Mouse (Mus musculus): ENCODE measurements at regions not wholly inside any gene's neighbourhood (a gene's known extent, or its start where the extent isn't known, plus 50 kb on each side); places are given as distances from the start of the nearest gene placed in this dataset.

DNA sequence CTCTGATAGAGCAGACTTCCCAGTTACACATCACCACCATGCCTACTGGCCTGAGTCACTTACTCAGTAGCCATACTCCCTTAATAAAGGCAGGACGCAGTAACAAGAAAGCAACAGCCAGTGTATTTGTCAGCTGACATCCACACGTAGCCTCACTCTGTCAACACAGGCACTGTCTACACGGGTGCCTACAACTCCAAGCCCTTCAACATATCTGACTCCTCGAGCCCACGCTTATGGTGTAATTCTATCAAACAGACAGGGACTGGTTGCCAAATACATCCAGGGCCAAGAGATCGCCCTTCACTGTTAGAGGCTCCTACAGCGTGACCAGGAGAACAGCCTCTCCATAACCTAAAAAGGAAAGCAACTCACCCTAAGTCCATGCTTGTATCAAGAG lies 188.1 kb upstream of the Spred2 start:
- H3K36me3 ChIP-seq = no peaks in the 10 kb centered on the region
- H3K9me3 ChIP-seq = no peaks in the 10 kb centered on the region
- ATAC-seq (ENCODE audit: insufficient read depth, low FRiP score, low read depth) = no peak
- peaks cover 6% of the 10 kb centered on the region; the same call in 1 of the 2 replicates for H3K4me1 ChIP-seq
- no peak overlapping the region for H3K9ac ChIP-seq
- H3K27ac ChIP-seq = no peak overlapping the region
- 86% methylated on average over 7 of the region's 7 CpGs for WGBS
- no peaks in the 10 kb centered on the region for H3K27me3 ChIP-seq (replicated peaks)
- no peak overlapping the region for H3K4me3 ChIP-seq (replicated peaks)
- H3K4me2 ChIP-seq = no peak overlapping the region

GRCm38 (mm10) chr11:19736926-19737325 lies 187.2 kb upstream of the Spred2 start:
- Histone ChIP-seq H3K4me2 (no peak overlapping the region), H3K27ac (0 out of 2 replicates have a peak overlapping the region, but pooled peaks have one; percentile 8), H3K9me3 (no peaks in the 10 kb centered on the region), H3K27me3 (replicated peaks) (no peaks in the 10 kb centered on the region), H3K9ac (no peak overlapping the region), H3K4me3 (replicated peaks) (no peak overlapping the region), H3K36me3 (no peaks in the 10 kb centered on the region), H3K4me1 (peaks cover 6% of the 10 kb centered on the region; the same call in 1 of the 2 replicates)
- WGBS = 43% methylated on average over 7 of the region's 7 CpGs
- no peak for ATAC-seq (ENCODE audit: insufficient read depth, low FRiP score, low read depth)

DNA sequence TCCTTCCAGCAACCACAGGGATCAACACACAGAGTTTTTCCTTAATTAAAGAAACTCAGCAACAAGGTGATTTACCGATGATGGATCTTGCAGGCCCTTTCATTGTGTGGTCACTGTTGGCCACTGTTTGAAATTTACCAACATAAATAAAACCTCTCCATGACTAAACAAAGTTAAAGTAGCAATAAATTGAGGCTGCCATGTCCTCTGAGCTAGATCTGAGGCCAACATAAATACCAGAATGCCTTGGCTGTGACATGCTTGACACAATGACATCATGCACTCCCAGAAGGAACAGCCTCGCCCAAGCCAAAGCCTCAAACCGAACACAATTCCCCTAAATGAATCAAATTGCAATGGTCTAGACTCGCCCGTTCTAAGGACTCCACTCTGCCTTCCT lies 186.8 kb upstream of the Spred2 start:
- Histone ChIP-seq H3K4me3 (replicated peaks) (no peak overlapping the region), H3K27me3 (replicated peaks) (no peaks in the 10 kb centered on the region), H3K9ac (no peak overlapping the region), H3K4me2 (no peak overlapping the region), H3K4me1 (peaks cover 6% of the 10 kb centered on the region; the same call in 1 of the 2 replicates), H3K27ac (no peak overlapping the region), H3K9me3 (no peaks in the 10 kb centered on the region), H3K36me3 (no peaks in the 10 kb centered on the region)
- WGBS = 45% methylated on average over 5 of the region's 5 CpGs
- no peak for ATAC-seq (ENCODE audit: insufficient read depth, low FRiP score, low read depth)

DNA sequence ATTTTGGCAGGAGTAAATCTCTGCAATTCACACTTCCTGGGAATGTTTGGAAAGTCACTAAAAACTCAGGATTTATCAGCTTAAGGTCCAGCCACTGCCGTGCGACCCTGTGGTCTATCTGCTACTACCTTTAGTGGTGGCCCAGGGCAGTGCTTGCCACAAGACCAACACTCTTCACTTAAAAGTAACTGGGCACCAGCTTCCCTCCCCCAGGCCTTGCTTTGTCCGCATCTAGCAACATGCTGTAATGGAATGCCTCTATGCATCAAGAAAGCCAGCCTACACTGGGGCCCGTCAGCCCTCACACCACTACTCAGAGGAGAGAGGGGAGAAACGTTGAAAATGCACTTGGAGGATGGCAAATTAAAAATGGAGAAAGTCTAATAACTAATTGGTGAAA lies 186.4 kb upstream of the Spred2 start:
- no peak overlapping the region for H3K4me3 ChIP-seq (replicated peaks)
- no peak overlapping the region for H3K4me2 ChIP-seq
- no peak for ATAC-seq (ENCODE audit: insufficient read depth, low FRiP score, low read depth)
- WGBS = 58% methylated on average over 5 of the region's 5 CpGs
- H3K9ac ChIP-seq = no peak overlapping the region
- no peaks in the 10 kb centered on the region for H3K9me3 ChIP-seq
- peaks cover 6% of the 10 kb centered on the region; the same call in 1 of the 2 replicates for H3K4me1 ChIP-seq
- no peak overlapping the region for H3K27ac ChIP-seq
- H3K27me3 ChIP-seq (replicated peaks) = no peaks in the 10 kb centered on the region
- H3K36me3 ChIP-seq = no peaks in the 10 kb centered on the region

GRCm38 (mm10) chr11:19739527-19740151 lies 184.5 kb upstream of the Spred2 start:
- Histone ChIP-seq H3K9me3 (no peaks in the 10 kb centered on the region), H3K4me2 (no peak overlapping the region), H3K4me1 (peaks cover 6% of the 10 kb centered on the region; the same call in 1 of the 2 replicates), H3K36me3 (no peaks in the 10 kb centered on the region), H3K9ac (no peak overlapping the region), H3K4me3 (replicated peaks) (no peak overlapping the region), H3K27ac (no peak overlapping the region), H3K27me3 (replicated peaks) (no peaks in the 10 kb centered on the region)
- ATAC-seq (ENCODE audit: insufficient read depth, low FRiP score, low read depth) = no peak
- 40% methylated on average over 9 of the region's 9 CpGs for WGBS

DNA sequence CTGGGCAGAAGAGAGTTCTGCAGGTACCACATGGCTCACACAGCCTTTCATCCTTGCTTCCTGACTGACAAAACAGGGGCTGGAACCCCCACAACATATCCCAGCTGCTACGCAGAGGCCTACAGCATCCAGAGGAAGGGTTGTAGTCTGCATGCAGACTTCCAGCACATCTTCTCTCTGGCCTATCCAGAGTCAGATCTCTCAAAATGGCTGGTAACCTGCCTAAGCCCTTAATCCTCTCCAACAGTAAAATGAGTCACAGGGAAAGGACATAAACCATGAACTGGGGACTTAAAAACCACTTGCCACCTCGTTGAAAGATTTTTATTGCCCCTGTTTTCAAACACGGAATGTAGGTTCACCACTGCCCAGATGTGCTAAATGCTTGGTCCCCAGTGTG lies 183.6 kb upstream of the Spred2 start:
- no peak for ATAC-seq (ENCODE audit: insufficient read depth, low FRiP score, low read depth)
- no peaks in the 10 kb centered on the region for H3K27me3 ChIP-seq (replicated peaks)
- no peak overlapping the region for H3K27ac ChIP-seq
- H3K9ac ChIP-seq = no peak overlapping the region
- no peak overlapping the region for H3K4me3 ChIP-seq (replicated peaks)
- 77% methylated on average over 3 of the region's 3 CpGs for WGBS
- H3K36me3 ChIP-seq = no peaks in the 10 kb centered on the region
- H3K9me3 ChIP-seq = no peaks in the 10 kb centered on the region
- no peak overlapping the region for H3K4me2 ChIP-seq
- H3K4me1 ChIP-seq = peaks cover 6% of the 10 kb centered on the region; the same call in 1 of the 2 replicates

DNA sequence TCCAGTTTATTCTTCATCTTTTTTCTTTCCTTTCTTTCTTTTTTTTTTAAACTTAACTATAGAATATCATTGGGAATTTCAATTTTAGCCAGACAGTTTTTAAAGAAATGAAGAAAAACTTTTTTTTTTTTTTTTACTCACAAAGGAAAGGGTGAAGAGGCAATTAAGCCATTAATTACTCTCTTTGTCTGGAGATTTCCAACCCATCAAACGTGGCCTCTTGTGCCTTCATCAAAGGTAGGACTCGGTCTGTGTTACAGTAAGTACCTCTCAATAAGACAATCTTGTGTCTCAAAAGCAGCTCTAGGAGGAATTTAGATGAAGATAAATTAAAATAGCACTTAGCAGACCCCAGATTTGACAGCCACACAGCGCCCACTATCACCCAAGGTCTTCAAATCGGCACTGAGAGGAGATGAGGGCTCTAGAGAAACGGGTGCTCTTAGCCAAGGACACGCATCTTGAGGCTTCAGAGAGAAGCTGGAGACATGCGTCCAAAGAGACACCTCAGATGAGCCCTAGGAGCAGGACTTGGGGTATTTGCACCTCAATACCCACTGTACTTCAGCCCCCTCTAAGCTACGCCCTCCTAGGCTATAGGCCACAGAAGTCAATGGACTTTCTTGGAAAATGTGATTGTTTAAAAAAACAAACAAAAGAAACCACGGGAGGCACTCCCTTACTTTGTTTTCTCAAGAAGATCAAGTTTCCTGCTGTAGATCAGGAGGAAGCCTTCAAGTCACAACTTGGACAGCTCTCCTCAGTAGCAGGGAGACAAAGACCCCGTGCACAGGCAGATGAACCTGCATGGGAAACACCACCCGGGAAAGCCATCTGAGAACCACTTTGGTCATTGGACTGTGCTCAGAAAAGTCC lies 176.8 kb upstream of the Spred2 start:
- Histone ChIP-seq H3K27ac (no peak overlapping the region), H3K4me3 (replicated peaks) (no peak overlapping the region), H3K9me3 (no peaks in the 10 kb centered on the region), H3K4me2 (no peak overlapping the region), H3K4me1 (peaks cover 3% of the 10 kb centered on the region; the same call in 1 of the 2 replicates), H3K27me3 (replicated peaks) (no peaks in the 10 kb centered on the region), H3K36me3 (no peaks in the 10 kb centered on the region), H3K9ac (no peak overlapping the region)
- ATAC-seq (ENCODE audit: insufficient read depth, low FRiP score, low read depth) = no peak
- 50% methylated on average over 11 of the region's 11 CpGs for WGBS

GRCm38 (mm10) chr11:19747973-19748559 lies 176.1 kb upstream of the Spred2 start:
- Histone ChIP-seq H3K27me3 (replicated peaks) (no peaks in the 10 kb centered on the region), H3K4me1 (peaks cover 3% of the 10 kb centered on the region; the same call in 1 of the 2 replicates), H3K4me2 (no peak overlapping the region), H3K9me3 (no peaks in the 10 kb centered on the region), H3K9ac (no peak overlapping the region), H3K4me3 (replicated peaks) (no peak overlapping the region), H3K27ac (no peak overlapping the region), H3K36me3 (no peaks in the 10 kb centered on the region)
- 40% methylated on average over 14 of the region's 14 CpGs for WGBS
- no peak for ATAC-seq (ENCODE audit: insufficient read depth, low FRiP score, low read depth)

DNA sequence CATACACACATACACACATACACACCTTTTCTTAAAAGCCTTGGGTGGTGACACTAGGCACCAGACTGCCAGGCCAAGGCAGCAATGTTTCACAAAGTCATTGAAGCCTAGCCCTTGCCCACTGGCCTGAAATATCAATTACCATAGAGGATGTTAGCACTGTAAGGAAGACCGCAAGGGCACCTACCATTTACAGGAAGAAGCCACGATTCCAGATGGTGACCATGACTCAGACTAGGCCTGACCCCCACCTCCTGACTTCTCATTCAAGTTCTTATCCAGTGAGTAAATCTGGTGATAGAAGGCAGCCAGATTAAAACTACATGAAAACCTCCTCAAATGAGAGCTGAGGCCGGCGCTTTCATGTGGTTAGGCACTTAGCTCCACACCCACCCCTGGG lies 165.3 kb upstream of the Spred2 start:
- H3K27me3 ChIP-seq (replicated peaks) = no peaks in the 10 kb centered on the region
- H3K27ac ChIP-seq = no peak overlapping the region
- no peaks in the 10 kb centered on the region for H3K4me1 ChIP-seq
- H3K9me3 ChIP-seq = no peaks in the 10 kb centered on the region
- no peaks in the 10 kb centered on the region for H3K36me3 ChIP-seq
- ATAC-seq (ENCODE audit: insufficient read depth, low FRiP score, low read depth) = no peak
- WGBS = 80% methylated on average over 4 of the region's 4 CpGs
- H3K9ac ChIP-seq = no peak overlapping the region
- no peak overlapping the region for H3K4me2 ChIP-seq
- H3K4me3 ChIP-seq (replicated peaks) = no peak overlapping the region

DNA sequence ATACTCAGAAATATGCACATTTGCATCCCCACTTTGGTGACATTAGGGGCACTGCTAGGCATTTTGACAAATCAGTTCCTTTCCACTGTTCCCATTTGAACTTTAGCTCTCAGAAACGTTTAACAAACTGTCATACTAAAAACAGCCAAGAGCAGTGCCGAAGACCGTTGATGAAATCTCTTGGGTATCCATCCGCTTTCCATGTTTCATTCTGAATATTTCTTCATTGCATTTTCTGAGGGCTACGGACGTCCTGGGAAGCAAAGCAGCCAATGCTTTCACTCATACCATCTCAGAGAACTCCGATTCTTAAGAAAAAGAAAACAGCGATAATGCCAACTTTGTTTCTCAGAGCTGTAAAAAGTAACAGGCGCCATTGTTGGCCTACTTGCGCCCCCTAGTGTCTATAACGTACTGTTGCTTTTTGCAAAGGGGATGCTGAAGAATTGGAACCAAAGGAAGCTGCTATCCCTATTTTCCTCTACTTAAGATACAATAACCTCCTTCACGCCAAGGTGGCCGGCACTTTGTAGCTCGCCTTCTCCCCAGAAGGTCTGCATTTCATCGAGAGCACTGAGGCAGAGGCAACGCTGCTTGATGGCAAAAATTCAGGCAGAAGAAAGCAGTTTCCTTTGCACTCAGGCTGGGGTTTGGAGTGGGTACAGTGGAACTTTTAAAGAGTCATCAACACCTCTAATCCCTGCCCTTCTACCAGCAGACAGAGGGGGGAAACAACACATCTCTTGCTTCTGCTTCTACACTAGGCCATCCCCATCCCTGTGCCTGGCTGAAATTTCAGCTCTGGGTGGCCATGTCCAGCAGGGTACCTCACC lies 163.1 kb upstream of the Spred2 start:
- Histone ChIP-seq H3K4me3 (replicated peaks) (peak overlapping the region; percentile 38), H3K36me3 (no peaks in the 10 kb centered on the region), H3K4me2 (peak overlapping the region; percentile 47), H3K4me1 (no peaks in the 10 kb centered on the region), H3K9me3 (no peaks in the 10 kb centered on the region), H3K27me3 (replicated peaks) (no peaks in the 10 kb centered on the region), H3K27ac (peak overlapping the region; percentile 51; the same call in 1 of the 2 replicates), H3K9ac (no peak overlapping the region)
- 10% methylated on average over 16 of the region's 16 CpGs for WGBS
- ATAC-seq (ENCODE audit: insufficient read depth, low FRiP score, low read depth) = no peak

GRCm38 (mm10) chr11:19761694-19761976 lies 162.5 kb upstream of the Spred2 start:
- no peak overlapping the region for H3K27ac ChIP-seq
- 46% methylated on average over 4 of the region's 4 CpGs for WGBS
- ATAC-seq (ENCODE audit: insufficient read depth, low FRiP score, low read depth) = no peak
- no peak overlapping the region for H3K4me2 ChIP-seq
- no peaks in the 10 kb centered on the region for H3K9me3 ChIP-seq
- H3K4me3 ChIP-seq (replicated peaks) = no peak overlapping the region
- H3K4me1 ChIP-seq = no peaks in the 10 kb centered on the region
- no peak overlapping the region for H3K9ac ChIP-seq
- no peaks in the 10 kb centered on the region for H3K27me3 ChIP-seq (replicated peaks)
- H3K36me3 ChIP-seq = no peaks in the 10 kb centered on the region

Data from stomach, embryonic 15.5 days (tissue).